Mouse (Mus musculus): ENCODE measurements at regions not wholly inside any gene's neighbourhood (a gene's known extent, or its start where the extent isn't known, plus 50 kb on each side); places are given as distances from the start of the nearest gene placed in this dataset.
A peak's percentile ranks its signal among the peaks of the same experiment; 100 is the strongest.

- Histone ChIP-seq H3K4me3 (ENCODE audit: extremely low read depth, insufficient read depth, insufficient read length) (no peak overlapping the region), H3K27ac (ENCODE audit: insufficient read depth, low read length) (no peak overlapping the region), H3K4me1 (ENCODE audit: control insufficient read depth, insufficient read depth, insufficient read length) (no peaks in the 10 kb centered on the region), H3K27me3 (ENCODE audit: control insufficient read depth, insufficient read depth, low read length) (no peaks in the 10 kb centered on the region), H3K36me3 (ENCODE audit: control insufficient read depth, insufficient read depth, low read length) (no peaks in the 10 kb centered on the region)
- TF ChIP-seq CTCF (IDR thresholded peaks at IDR 0.05; ENCODE audit: extremely low read depth, insufficient read depth, insufficient read length, insufficient replicate concordance) (no peak), POLR2A (IDR thresholded peaks at IDR 0.05; ENCODE audit: low read depth, low read length) (no peak)
- DNase-seq (ENCODE audit: low read depth in 1 of 2, low spot score in 2 of 2) = no peak
- 50% methylated on average over 11 of the region's 11 CpGs for WGBS
Observed at GRCm38 (mm10) chr15:102776218-102776850, 54.4 kb upstream of the Calcoco1 start.

GRCm38 (mm10) chr15:102780626-102781025 lies 58.6 kb upstream of the Calcoco1 start:
- TF ChIP-seq CTCF (IDR thresholded peaks at IDR 0.05; ENCODE audit: extremely low read depth, insufficient read depth, insufficient read length, insufficient replicate concordance) = no peak
- TF ChIP-seq POLR2A (IDR thresholded peaks at IDR 0.05; ENCODE audit: low read depth, low read length) = no peak

GRCm38 (mm10) chr15:102782988-102783799 lies 61.2 kb upstream of the Calcoco1 start:
- WGBS = 49% methylated on average over 9 of the region's 9 CpGs
- TF ChIP-seq POLR2A (IDR thresholded peaks at IDR 0.05; ENCODE audit: low read depth, low read length) (no peak), CTCF (IDR thresholded peaks at IDR 0.05; ENCODE audit: extremely low read depth, insufficient read depth, insufficient read length, insufficient replicate concordance) (no peak)
- H3K4me3 ChIP-seq (ENCODE audit: extremely low read depth, insufficient read depth, insufficient read length) = no peak overlapping the region
- H3K36me3 ChIP-seq (ENCODE audit: control insufficient read depth, insufficient read depth, low read length) = no peaks in the 10 kb centered on the region
- no peaks in the 10 kb centered on the region for H3K4me1 ChIP-seq (ENCODE audit: control insufficient read depth, insufficient read depth, insufficient read length)
- H3K27me3 ChIP-seq (ENCODE audit: control insufficient read depth, insufficient read depth, low read length) = no peaks in the 10 kb centered on the region
- no peak overlapping the region for H3K27ac ChIP-seq (ENCODE audit: insufficient read depth, low read length)
- no peak for DNase-seq (ENCODE audit: low read depth in 1 of 2, low spot score in 2 of 2)

More at GRCm38 (mm10) chr15:102780626-102781025, 58.6 kb upstream of the Calcoco1 start:
- Histone ChIP-seq H3K27ac (ENCODE audit: insufficient read depth, low read length) (no peak overlapping the region), H3K4me3 (ENCODE audit: extremely low read depth, insufficient read depth, insufficient read length) (no peak overlapping the region), H3K27me3 (ENCODE audit: control insufficient read depth, insufficient read depth, low read length) (no peaks in the 10 kb centered on the region), H3K36me3 (ENCODE audit: control insufficient read depth, insufficient read depth, low read length) (no peaks in the 10 kb centered on the region), H3K4me1 (ENCODE audit: control insufficient read depth, insufficient read depth, insufficient read length) (no peaks in the 10 kb centered on the region)
- 78% methylated on average over 6 of the region's 6 CpGs for WGBS
- no peak for DNase-seq (ENCODE audit: low read depth in 1 of 2, low spot score in 2 of 2)

- DNase-seq (ENCODE audit: low read depth in 1 of 2, low spot score in 2 of 2) = peak in 1 of 2 experiments; percentile 12
- WGBS = 30% methylated on average over 10 of the region's 10 CpGs
Observed at GRCm38 (mm10) chr15:102785055-102785820, 63.3 kb upstream of the Calcoco1 start.

GRCm38 (mm10) chr15:102788846-102789518 lies 67.0 kb upstream of the Calcoco1 start:
- no peak for DNase-seq (ENCODE audit: low read depth in 1 of 2, low spot score in 2 of 2)
- no peak for TF ChIP-seq CTCF (IDR thresholded peaks at IDR 0.05; ENCODE audit: extremely low read depth, insufficient read depth, insufficient read length, insufficient replicate concordance)
- Histone ChIP-seq H3K4me3 (ENCODE audit: extremely low read depth, insufficient read depth, insufficient read length) (no peak overlapping the region), H3K27me3 (ENCODE audit: control insufficient read depth, insufficient read depth, low read length) (no peaks in the 10 kb centered on the region; the same call in 1 of the 2 replicates), H3K4me1 (ENCODE audit: control insufficient read depth, insufficient read depth, insufficient read length) (no peaks in the 10 kb centered on the region), H3K36me3 (ENCODE audit: control insufficient read depth, insufficient read depth, low read length) (no peaks in the 10 kb centered on the region), H3K27ac (ENCODE audit: insufficient read depth, low read length) (no peak overlapping the region)
- 57% methylated on average over 7 of the region's 7 CpGs for WGBS

More at GRCm38 (mm10) chr15:102785055-102785820, 63.3 kb upstream of the Calcoco1 start:
- TF ChIP-seq CTCF (IDR thresholded peaks at IDR 0.05; ENCODE audit: extremely low read depth, insufficient read depth, insufficient read length, insufficient replicate concordance) = peak; percentile 36; the same call in 1 of the 2 replicates
- no peak for TF ChIP-seq POLR2A (IDR thresholded peaks at IDR 0.05; ENCODE audit: low read depth, low read length)
- no peak overlapping the region for H3K27ac ChIP-seq (ENCODE audit: insufficient read depth, low read length)
- no peaks in the 10 kb centered on the region; the same call in 1 of the 2 replicates for H3K27me3 ChIP-seq (ENCODE audit: control insufficient read depth, insufficient read depth, low read length)
- H3K4me1 ChIP-seq (ENCODE audit: control insufficient read depth, insufficient read depth, insufficient read length) = no peaks in the 10 kb centered on the region
- no peak overlapping the region for H3K4me3 ChIP-seq (ENCODE audit: extremely low read depth, insufficient read depth, insufficient read length)
- H3K36me3 ChIP-seq (ENCODE audit: control insufficient read depth, insufficient read depth, low read length) = no peaks in the 10 kb centered on the region

- no peak for TF ChIP-seq POLR2A (IDR thresholded peaks at IDR 0.05; ENCODE audit: low read depth, low read length)
- TF ChIP-seq CTCF (IDR thresholded peaks at IDR 0.05; ENCODE audit: extremely low read depth, insufficient read depth, insufficient read length, insufficient replicate concordance) = no peak
- WGBS = 79% methylated on average over 5 of the region's 5 CpGs
- H3K27ac ChIP-seq (ENCODE audit: insufficient read depth, low read length) = no peak overlapping the region
- no peaks in the 10 kb centered on the region for H3K36me3 ChIP-seq (ENCODE audit: control insufficient read depth, insufficient read depth, low read length)
- H3K4me1 ChIP-seq (ENCODE audit: control insufficient read depth, insufficient read depth, insufficient read length) = no peaks in the 10 kb centered on the region
- no peak for DNase-seq (ENCODE audit: low read depth in 1 of 2, low spot score in 2 of 2)
- no peak overlapping the region for H3K4me3 ChIP-seq (ENCODE audit: extremely low read depth, insufficient read depth, insufficient read length)
- H3K27me3 ChIP-seq (ENCODE audit: control insufficient read depth, insufficient read depth, low read length) = no peaks in the 10 kb centered on the region
Observed at GRCm38 (mm10) chr15:102797020-102797618, 75.1 kb upstream of the Calcoco1 start.
